Mouse (Mus musculus) ES-Bruce4 (cell line): ENCODE measurements around the gene Pla2g4f.

Source experiments
- CTCF ChIP-seq: IDR thresholded peaks from one replicate; pipeline ENCODE4 v1.8.1; 2011; ENCODE audit warnings: low read depth, low read length
- POLR2A ChIP-seq: IDR thresholded peaks from one replicate; pipeline ENCODE4 v1.8.1; 2011; ENCODE audit warnings: low read length; ENCODE audit not compliant: insufficient read depth

DNA sequence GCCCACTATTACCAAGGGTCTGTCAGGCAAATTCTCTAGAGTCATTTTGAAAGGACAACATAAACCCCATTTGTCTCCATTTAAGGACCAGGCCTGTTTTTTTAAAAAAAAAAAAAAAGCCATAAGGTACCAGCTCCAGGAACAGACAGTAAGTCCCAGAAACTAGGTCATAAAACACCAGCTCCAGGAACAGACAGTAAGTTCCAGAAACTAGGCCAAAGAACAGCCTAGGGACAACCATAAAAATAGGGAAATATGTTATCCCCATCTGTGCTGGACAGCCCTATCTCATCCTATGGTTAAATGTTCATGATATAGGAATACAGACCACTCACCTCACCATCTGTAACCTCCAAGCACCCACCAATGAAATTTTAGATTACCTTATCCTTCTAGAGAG, 57.7 kb downstream of the Pla2g4f start:
- TF ChIP-seq CTCF, result no peak
- no peak for TF ChIP-seq POLR2A
